Mouse (Mus musculus): Measurements from ENCODE around the gene Aldh3b1. TPM values are rescaled to one million over a fixed set of nuclear protein-coding genes. Genes with fewer than 3 reads are reported as not detected.
"Not testable (repeated sequence)": the region's sequence is repeated elsewhere in the genome, so short reads cannot be mapped to it uniquely, and the experiment has no call there.

Aldh3b1 gene
- under 1 TPM in 1 of 2 experiments, not detected in 1; 0.85 TPM for polyA plus RNA-seq (2017; shearing (Covaris generic))

- no peak for ATAC-seq
Observed at GRCm38 (mm10) chr19:3929211-3929941, at the start of gene Aldh3b1. Gene Aldh3b1, minus strand, starts transcription at chr19:3929808.

- ATAC-seq, result no peak
Observed at GRCm38 (mm10) chr19:3975866-3976265, 46.3 kb upstream of the Aldh3b1 start.

GRCm38 (mm10) chr19:3974608-3975007 lies 45.0 kb upstream of the Aldh3b1 start:
- ATAC-seq, result not testable (repeated sequence)

- ATAC-seq, result no peak
Observed at GRCm38 (mm10) chr19:3972229-3972628, 42.6 kb upstream of the Aldh3b1 start, which contains the start of gene Aldh3b2. Gene Aldh3b2, plus strand, starts transcription at chr19:3972328.

GRCm38 (mm10) chr19:3967258-3967657 lies 37.6 kb upstream of the Aldh3b1 start:
- no peak for ATAC-seq

- ATAC-seq, result no peak
Observed at GRCm38 (mm10) chr19:3966330-3967075, 36.9 kb upstream of the Aldh3b1 start.

- no peak for ATAC-seq
Observed at GRCm38 (mm10) chr19:3964030-3964429, 34.4 kb upstream of the Aldh3b1 start.

- no peak for ATAC-seq
Observed at GRCm38 (mm10) chr19:3962469-3962868, 32.9 kb upstream of the Aldh3b1 start.

- not testable (repeated sequence) for ATAC-seq
Observed at GRCm38 (mm10) chr19:3961805-3962204, 32.2 kb upstream of the Aldh3b1 start.

GRCm38 (mm10) chr19:3960211-3960610 lies 30.6 kb upstream of the Aldh3b1 start:
- no peak for ATAC-seq

- no peak for ATAC-seq
Observed at GRCm38 (mm10) chr19:3959030-3959429, 29.4 kb upstream of the Aldh3b1 start.

GRCm38 (mm10) chr19:3958470-3958869 lies 28.9 kb upstream of the Aldh3b1 start, which contains the start of gene Aldh3b3:
Gene Aldh3b3, plus strand, starts transcription at chr19:3958645.
- no peak for ATAC-seq

GRCm38 (mm10) chr19:3957296-3958036 lies 27.9 kb upstream of the Aldh3b1 start:
- not testable (repeated sequence) for ATAC-seq

- ATAC-seq, result no peak
Observed at GRCm38 (mm10) chr19:3955804-3956203, 26.2 kb upstream of the Aldh3b1 start.

GRCm38 (mm10) chr19:3955033-3955432 lies 25.4 kb upstream of the Aldh3b1 start:
- ATAC-seq, result no peak

GRCm38 (mm10) chr19:3952099-3952498 lies 22.5 kb upstream of the Aldh3b1 start:
- no peak for ATAC-seq

- ATAC-seq, result no peak
Observed at GRCm38 (mm10) chr19:3951461-3951860, 21.9 kb upstream of the Aldh3b1 start.

- ATAC-seq, result no peak
Observed at GRCm38 (mm10) chr19:3950331-3950730, 20.7 kb upstream of the Aldh3b1 start.

- ATAC-seq, result no peak
Observed at GRCm38 (mm10) chr19:3948546-3948945, 18.9 kb upstream of the Aldh3b1 start.

GRCm38 (mm10) chr19:3947813-3948212 lies 18.2 kb upstream of the Aldh3b1 start:
- ATAC-seq, result no peak

- ATAC-seq, result peak; percentile 50
Observed at GRCm38 (mm10) chr19:3946715-3947114, 17.1 kb upstream of the Aldh3b1 start.

GRCm38 (mm10) chr19:3945872-3946564 lies 16.4 kb upstream of the Aldh3b1 start:
- peak; percentile 50 for ATAC-seq

All from CD4-positive, CD25-positive, alpha-beta regulatory T cell, adult 4 months (primary cell).